Mouse (Mus musculus) liver, postnatal 0 days (tissue): ENCODE measurements around the gene LTO1. TPM values are rescaled to one million over a fixed set of nuclear protein-coding genes. Genes with fewer than 3 reads are reported as not detected.
A peak's percentile ranks its signal among the peaks of the same experiment; 100 is the strongest.

Experiments used
- ATAC-seq: fragments of 200-750 bp; cut with Nextera tagmentation; 2 replicates; pipeline ENCODE4 v1.8.0; 2017; ENCODE audit warnings: mild to moderate bottlenecking, moderate library complexity
- DNase-seq: peaks from one replicate; pipeline ENCODE4 v3.0.0-alpha.2; 2016
- H3K27ac ChIP-seq: fragments of 300-500 bp; sonication (generic); 2 replicates; pipeline ENCODE4 v1.5.1; 2014; ENCODE audit warnings: antibody characterized with exemption, moderate library complexity, mild to moderate bottlenecking, low read depth
- H3K27me3 ChIP-seq: fragments of 300-500 bp; sonication (generic); 2 replicates; pipeline ENCODE4 v1.6.1; 2014; ENCODE audit warnings: low read length, control low read depth, mixed read lengths; ENCODE audit not compliant: insufficient read depth
- H3K36me3 ChIP-seq: fragments of 300-500 bp; sonication (generic); replicated peaks from 2 replicates; pipeline ENCODE4 v1.6.1; 2014; ENCODE audit warnings: mild to moderate bottlenecking, control low read depth, low read length, moderate library complexity, mixed read lengths; ENCODE audit not compliant: insufficient read depth
- H3K4me1 ChIP-seq: fragments of 300-500 bp; sonication (generic); 2 replicates; pipeline ENCODE4 v1.6.1; 2014; ENCODE audit warnings: antibody characterized with exemption, mild to moderate bottlenecking, control low read depth; ENCODE audit not compliant: insufficient read depth
- H3K4me2 ChIP-seq: fragments of 300-500 bp; sonication (generic); 2 replicates; pipeline ENCODE4 v1.6.1; 2014; ENCODE audit warnings: low read depth, mild to moderate bottlenecking, low read length, moderate library complexity, mixed read lengths
- H3K4me3 ChIP-seq: fragments of 300-500 bp; sonication (generic); 2 replicates; pipeline ENCODE4 v1.5.1; 2014; ENCODE audit warnings: low read depth, low read length
- H3K9ac ChIP-seq: fragments of 300-500 bp; sonication (generic); replicated peaks from 2 replicates; pipeline ENCODE4 v1.6.1; 2014; ENCODE audit warnings: mild to moderate bottlenecking, moderate library complexity
- H3K9me3 ChIP-seq: fragments of 300-500 bp; sonication (generic); 2 replicates; pipeline ENCODE4 v1.6.1; 2016; ENCODE audit warnings: mild to moderate bottlenecking, control low read depth, low read length, mixed read lengths
- CTCF ChIP-seq: sonication (generic); IDR thresholded peaks from 2 replicates; pipeline ENCODE4 v1.5.1; 2016; ENCODE audit warnings: antibody characterized with exemption, low read depth
- EP300 ChIP-seq: IDR thresholded peaks from 2 replicates; pipeline ENCODE4 v1.6.1; 2016; ENCODE audit warnings: antibody characterized with exemption, low read depth, mild to moderate bottlenecking
- WGBS: fragments of 180-500 bp; shearing (Covaris S2); extraction: QIAGEN DNeasy Blood & Tissue Kit; methylation state at CpG from one replicate; pipeline ENCODE4 v1.1.7; 2014; ENCODE audit not compliant: insufficient replicate concordance; 5-methylcytosine and 5-hydroxymethylcytosine counted together
- polyA plus RNA-seq: library from polyadenylated mRNA; unstranded; fragments of >200 nt; fragmentation: Nextera tagmentation; extraction: Ambion mirVana; gene quantifications from 2 replicates; pipeline ENCODE4 v1.2.1, GENCODE M21; 2015

LTO1 gene
- polyA plus RNA-seq, 1 experiment from 2014 or later: 7.0 TPM

GRCm38 (mm10) chr7:144906708-144907397 is 8.0 kb upstream of the LTO1 start:
- Histone ChIP-seq H3K4me1 (no peaks in the 10 kb centered on the region), H3K9ac (no peak overlapping the region), H3K27me3 (0 out of 2 replicates have a peak, but pooled peaks cover 8% of the 10 kb centered on the region), H3K27ac (no peak overlapping the region), H3K4me3 (no peak overlapping the region), H3K9me3 (no peaks in the 10 kb centered on the region), H3K4me2 (0 out of 2 replicates have a peak overlapping the region, but pooled peaks have one; percentile 3), H3K36me3 (no peaks in the 10 kb centered on the region)
- ATAC-seq (peak; percentile 49), DNase-seq (peak; percentile 69)
- peak; percentile 83 for TF ChIP-seq CTCF
- no peak for TF ChIP-seq EP300
- 13% methylated on average over 28 of the region's 28 CpGs for WGBS

GRCm38 (mm10) chr7:144907793-144908192 is 7.1 kb upstream of the LTO1 start:
- no peaks in the 10 kb centered on the region for H3K36me3 ChIP-seq
- no peak overlapping the region for H3K4me2 ChIP-seq
- no peak overlapping the region for H3K27ac ChIP-seq
- peak; percentile 46 for TF ChIP-seq CTCF
- TF ChIP-seq EP300: no peak
- 0 out of 2 replicates have a peak, but pooled peaks cover 6% of the 10 kb centered on the region for H3K27me3 ChIP-seq
- no peaks in the 10 kb centered on the region for H3K9me3 ChIP-seq
- H3K4me3 ChIP-seq: no peak overlapping the region
- WGBS: 6% methylated on average over 8 of the region's 8 CpGs
- H3K4me1 ChIP-seq: no peaks in the 10 kb centered on the region
- no peak overlapping the region for H3K9ac ChIP-seq
- ATAC-seq (no peak), DNase-seq (no peak)

- H3K27me3 ChIP-seq: 0 out of 2 replicates have a peak, but pooled peaks cover 6% of the 10 kb centered on the region
- H3K4me3 ChIP-seq: no peak overlapping the region
- H3K9ac ChIP-seq: no peak overlapping the region
- TF ChIP-seq EP300 (no peak), CTCF (no peak)
- WGBS: 50% methylated on average over 7 of the region's 7 CpGs
- ATAC-seq (no peak), DNase-seq (no peak)
- H3K4me2 ChIP-seq: no peak overlapping the region
- H3K9me3 ChIP-seq: no peaks in the 10 kb centered on the region
- no peak overlapping the region for H3K27ac ChIP-seq
- no peaks in the 10 kb centered on the region for H3K4me1 ChIP-seq
- H3K36me3 ChIP-seq: no peaks in the 10 kb centered on the region
These were observed 6.2 kb upstream of the LTO1 start for GRCm38 (mm10) chr7:144908705-144909104.

GRCm38 (mm10) chr7:144911121-144911520 is 3.8 kb upstream of the LTO1 start:
- Histone ChIP-seq H3K4me1 (peaks cover 7% of the 10 kb centered on the region), H3K27me3 (0 out of 2 replicates have a peak, but pooled peaks cover 6% of the 10 kb centered on the region), H3K4me2 (no peak overlapping the region), H3K4me3 (no peak overlapping the region), H3K9ac (no peak overlapping the region), H3K27ac (no peak overlapping the region), H3K36me3 (no peaks in the 10 kb centered on the region), H3K9me3 (no peaks in the 10 kb centered on the region)
- no peak for ATAC-seq
- 58% methylated on average over 1 of the region's 1 CpGs for WGBS
- TF ChIP-seq CTCF (no peak), EP300 (no peak)
- DNase-seq: no peak

GRCm38 (mm10) chr7:144912897-144913296 is 2.0 kb upstream of the LTO1 start:
- Histone ChIP-seq H3K4me3 (no peak overlapping the region), H3K27ac (no peak overlapping the region), H3K9me3 (no peaks in the 10 kb centered on the region), H3K9ac (no peak overlapping the region), H3K27me3 (0 out of 2 replicates have a peak, but pooled peaks cover 2% of the 10 kb centered on the region), H3K36me3 (peaks cover 4% of the 10 kb centered on the region; the same call in 1 of the 2 replicates), H3K4me1 (peaks cover 9% of the 10 kb centered on the region), H3K4me2 (no peak overlapping the region)
- ATAC-seq (no peak), DNase-seq (no peak)
- WGBS: 86% methylated on average over 4 of the region's 4 CpGs
- TF ChIP-seq EP300: no peak
- TF ChIP-seq CTCF: no peak

GRCm38 (mm10) chr7:144914296-144914947 is 478 bp upstream of the LTO1 start:
- H3K4me1 ChIP-seq: peaks cover 9% of the 10 kb centered on the region
- WGBS: 8% methylated on average over 17 of the region's 17 CpGs
- no peaks in the 10 kb centered on the region for H3K27me3 ChIP-seq
- peak overlapping the region; percentile 63; the same call in 1 of the 2 replicates for H3K27ac ChIP-seq
- peak overlapping the region; percentile 77; the same call in 1 of the 2 replicates for H3K9ac ChIP-seq
- ATAC-seq (peak; percentile 91), DNase-seq (no peak)
- H3K4me2 ChIP-seq: peak overlapping the region; percentile 82
- peak overlapping the region; percentile 67 for H3K4me3 ChIP-seq
- peaks cover 16% of the 10 kb centered on the region for H3K36me3 ChIP-seq
- no peaks in the 10 kb centered on the region for H3K9me3 ChIP-seq
- TF ChIP-seq EP300: no peak
- peak; percentile 29; the same call in 1 of the 2 replicates for TF ChIP-seq CTCF
